Mouse (Mus musculus): ENCODE results near the gene Plce1.

Gene Plce1

DNA sequence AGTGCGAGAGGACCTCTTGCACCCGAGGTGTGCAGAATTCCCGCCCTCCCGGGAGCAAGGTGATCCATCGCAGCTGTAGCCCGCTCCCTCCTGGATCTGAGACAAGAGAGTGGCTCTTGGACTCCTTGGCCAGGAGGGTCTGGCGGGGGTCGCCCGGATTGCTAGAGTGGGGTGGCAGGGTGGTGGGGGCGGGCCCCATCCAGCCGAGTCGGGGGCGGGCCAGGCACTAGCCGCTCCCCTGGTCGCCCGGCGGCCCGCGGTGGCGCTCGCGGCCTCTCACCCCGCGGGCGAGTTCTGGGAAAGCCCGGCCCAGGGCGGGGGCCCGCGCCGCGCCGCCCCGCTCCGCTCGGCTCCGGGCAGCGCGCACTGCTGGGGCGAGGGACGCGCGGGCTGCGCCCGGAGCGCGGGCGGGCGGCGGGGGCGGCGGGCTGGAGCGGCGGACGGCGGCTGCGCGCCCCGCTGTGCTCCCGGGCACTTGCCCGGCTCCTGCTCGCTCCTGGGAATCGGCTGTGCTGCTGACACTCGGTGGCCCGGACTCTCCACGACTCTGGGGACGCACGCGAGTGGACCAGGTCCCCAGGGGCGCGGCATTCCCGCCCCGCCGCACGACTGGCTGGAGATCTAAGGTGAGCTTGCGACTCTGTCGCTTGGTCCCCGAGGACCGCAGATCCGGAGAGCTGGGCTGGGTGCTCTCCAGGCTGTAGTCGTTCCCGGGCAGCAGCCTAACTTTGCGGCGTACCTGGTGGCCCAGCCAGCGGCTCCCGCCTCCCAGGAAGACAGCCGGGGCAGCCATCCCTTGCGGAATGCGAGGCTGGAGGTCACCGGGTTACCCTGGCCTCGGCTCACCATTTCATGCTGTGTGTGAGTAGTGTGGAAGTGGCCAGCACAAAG is at the start of gene Plce1:
TSS of gene Plce1 (plus strand) at position 379 of the 891 bp plus-strand sequence.
- DNase-seq (ENCODE audit: low read depth, low spot score) = no peak

DNA sequence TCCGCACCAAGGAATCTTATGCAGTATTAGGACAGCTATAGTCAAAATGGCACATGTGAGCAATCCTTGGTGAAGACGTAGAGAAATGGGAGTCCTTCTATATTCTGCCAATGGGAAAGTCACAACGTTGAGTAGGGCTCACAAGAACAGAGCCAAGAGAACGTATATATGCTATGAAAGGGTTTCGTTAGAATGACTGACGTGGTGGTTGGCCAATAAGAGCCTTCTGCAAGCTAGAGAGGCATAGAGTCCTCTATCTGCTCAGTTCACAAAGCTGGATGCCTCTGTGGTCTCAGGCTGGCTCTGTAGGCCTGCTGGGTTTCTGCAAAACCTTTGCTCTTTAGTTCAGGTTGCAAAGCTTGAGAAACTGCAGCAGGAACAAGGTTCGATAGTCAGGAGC is 49.6 kb upstream of the Plce1 start:
- DNase-seq (ENCODE audit: low read depth, low spot score) = no peak

DNA sequence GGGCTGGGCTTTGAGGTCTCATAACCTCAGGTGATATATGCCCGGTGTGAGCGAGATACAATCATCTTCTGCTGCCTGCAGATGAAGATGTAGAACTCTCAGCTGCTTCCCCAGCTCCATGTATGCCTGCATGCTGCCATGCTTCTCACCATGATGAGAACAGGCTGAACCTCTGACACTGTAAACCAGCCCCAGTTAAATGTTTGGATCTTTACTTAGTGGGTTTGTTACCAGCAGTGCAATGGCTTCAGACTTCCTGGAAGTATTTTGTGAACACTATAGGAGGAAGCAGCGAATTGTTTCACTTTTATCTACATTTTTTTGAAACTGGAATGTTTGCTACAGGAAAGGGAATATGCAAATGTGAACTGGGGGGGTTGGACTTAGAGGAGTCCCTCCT is 48.9 kb upstream of the Plce1 start:
- DNase-seq (ENCODE audit: low read depth, low spot score) = no peak

DNA sequence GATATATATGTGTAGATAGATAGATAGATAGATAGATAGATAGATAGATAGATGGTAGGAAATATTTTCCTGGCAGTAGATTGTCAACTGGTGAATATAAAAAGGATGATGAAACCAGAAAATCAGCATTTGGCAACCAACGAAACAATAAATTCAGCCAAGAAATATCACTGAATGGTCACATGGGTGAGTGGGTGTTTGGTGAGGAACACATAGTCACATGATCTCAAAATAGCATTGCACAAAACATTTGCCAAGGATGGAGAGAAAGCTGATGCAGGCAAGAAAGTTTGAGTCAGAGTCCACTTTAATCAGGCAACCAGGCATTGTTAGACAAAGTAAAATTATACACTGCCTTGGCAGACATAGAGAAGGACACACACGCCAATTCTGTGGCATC is 47.5 kb upstream of the Plce1 start:
- DNase-seq (ENCODE audit: low read depth, low spot score) = no peak

DNA sequence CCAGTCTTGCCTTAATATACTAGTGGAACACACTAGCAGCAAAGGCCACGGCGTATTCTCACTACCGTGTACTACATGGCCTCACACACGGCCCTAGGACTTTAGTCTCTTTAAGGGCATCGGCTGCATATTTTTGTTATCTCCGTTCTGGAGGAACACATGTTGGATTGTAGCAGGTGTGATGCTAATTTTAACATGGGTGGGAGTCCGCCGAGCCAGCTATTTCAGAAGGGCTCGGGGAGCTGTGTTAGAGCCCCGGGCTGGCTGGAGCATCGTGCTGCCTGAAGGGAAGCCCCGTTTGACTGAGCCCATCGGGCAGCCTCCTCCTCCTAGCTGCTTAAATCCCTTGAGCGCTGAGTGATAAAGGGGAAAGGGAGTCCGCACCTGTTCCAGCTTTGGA is 45.7 kb upstream of the Plce1 start:
- no peak for DNase-seq (ENCODE audit: low read depth, low spot score)

DNA sequence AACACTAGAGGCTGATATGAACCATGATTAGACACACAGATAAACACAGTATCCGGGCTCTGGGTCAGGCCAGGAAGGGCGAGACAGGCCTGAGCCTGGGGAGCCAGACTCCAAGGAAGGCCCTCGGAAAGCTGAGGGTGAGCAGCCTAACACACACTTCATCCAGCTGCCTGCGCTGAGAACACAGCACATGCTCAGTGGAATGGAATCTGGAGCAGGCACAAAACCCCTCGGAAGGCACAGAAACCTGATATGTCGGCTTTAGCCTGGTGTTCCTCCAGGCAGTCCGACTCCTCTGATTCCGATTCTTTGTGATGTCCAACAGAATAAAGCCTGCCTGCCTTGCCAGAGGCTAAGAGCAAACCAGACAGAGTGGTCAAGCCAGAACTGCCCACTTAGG is 39.0 kb upstream of the Plce1 start:
- no peak for DNase-seq (ENCODE audit: low read depth, low spot score)

DNA sequence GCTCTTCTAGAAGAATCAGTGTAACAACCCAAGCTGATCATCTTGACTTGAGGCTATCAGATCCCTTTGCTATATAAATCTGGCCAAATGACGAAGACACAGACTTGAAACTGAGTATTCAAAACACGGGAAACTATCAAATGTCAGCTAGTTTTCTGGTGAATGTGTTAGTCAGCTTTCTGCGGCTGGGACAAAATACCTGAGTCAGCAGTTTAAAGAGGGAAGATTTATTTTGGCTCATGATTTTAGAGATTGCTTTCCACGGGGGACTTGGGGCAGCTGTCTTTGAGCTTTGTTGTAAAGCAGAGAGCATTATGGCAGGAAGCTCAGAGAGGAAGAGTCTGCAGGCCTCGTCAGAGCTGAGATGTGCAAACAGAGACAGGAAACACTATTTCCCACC is 35.2 kb upstream of the Plce1 start:
- no peak for DNase-seq (ENCODE audit: low read depth, low spot score)

DNA sequence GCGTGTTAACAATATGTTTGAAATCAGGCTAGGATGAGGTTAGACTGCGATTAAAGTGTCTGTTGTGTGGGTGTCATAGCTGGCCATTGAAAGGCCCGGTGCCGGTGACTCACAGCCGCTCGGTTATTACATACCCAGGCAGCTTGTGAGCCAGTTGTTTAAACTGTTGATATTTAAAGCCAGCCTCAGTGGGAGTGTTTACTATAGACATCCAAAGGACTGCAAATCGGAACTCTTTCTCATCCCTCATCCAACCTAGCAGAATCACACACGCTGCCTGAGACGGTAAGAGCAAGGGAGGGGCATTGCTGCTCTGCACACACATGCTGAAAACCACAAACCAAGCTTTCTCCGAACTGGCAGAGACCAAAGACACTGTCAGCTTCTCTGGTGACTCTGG is 25.7 kb upstream of the Plce1 start:
- no peak for DNase-seq (ENCODE audit: low read depth, low spot score)

DNA sequence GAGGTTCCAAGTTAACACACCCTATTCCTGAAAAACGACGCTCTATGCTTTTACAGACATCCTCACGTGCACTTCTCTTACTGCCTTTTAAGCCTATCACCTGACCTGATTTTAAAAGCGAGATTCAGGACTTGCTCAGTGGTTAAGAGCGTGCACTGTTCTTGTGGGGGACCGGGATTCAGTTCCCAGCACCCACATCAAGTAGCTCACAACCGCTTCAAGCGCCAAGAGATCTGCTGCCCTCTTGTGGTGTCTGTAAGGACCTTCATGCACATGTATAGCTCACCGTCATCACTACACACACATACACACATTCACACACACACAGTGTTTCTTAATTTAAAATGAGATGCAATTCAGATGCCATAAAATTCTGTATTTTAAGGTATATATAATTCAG is 21.9 kb upstream of the Plce1 start:
- DNase-seq (ENCODE audit: low read depth, low spot score) = no peak

DNA sequence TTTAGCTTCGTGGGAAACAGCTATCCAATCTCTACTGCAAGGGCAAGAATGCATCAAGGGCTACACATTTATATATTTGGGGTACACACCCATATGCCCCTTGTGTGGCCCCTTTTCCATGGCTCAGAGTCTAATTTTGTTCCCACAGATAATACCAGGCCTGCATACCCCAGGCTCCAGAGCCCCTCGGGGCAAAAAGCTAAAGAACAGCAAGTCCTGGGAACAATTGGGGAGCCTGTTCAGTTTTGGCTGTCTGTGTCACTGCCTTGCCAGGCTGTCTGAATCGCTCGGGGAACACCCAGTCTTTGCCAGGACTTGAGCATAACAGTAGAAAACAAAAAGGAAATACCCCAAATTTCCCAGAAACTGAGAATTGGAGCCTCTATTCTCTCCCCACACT is 20.2 kb upstream of the Plce1 start:
- DNase-seq (ENCODE audit: low read depth, low spot score) = no peak

DNA sequence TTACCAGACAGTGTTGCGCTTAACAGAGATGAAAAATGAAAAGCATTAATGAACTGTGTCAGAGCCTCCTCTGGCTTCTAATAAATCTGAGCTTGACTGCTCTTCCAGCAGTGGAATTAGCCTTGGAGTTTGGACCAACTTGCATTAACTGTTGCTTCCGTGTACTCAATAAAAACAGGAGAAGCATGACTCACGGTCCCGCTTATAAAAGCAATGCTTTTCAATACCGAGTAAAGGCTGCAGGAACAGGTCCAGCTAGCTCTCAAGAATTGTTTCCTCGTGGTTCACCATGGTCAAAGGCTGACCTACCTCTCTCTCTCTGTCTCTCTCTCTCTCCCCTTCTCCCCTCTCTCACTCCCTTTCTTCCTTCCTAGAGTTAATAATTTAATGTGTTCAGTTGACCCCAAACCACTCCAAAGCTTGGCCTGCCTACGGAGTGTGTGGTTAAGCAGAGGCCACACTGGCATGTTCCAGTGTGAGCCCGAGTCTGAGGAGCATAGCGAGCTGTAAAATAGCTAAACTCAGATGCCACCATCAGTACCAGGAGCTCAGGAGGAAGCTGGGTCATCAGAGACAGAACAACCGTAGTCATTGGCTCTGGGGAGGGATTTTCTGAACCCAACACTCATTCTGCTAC is 10.5 kb upstream of the Plce1 start:
- DNase-seq (ENCODE audit: low read depth, low spot score) = no peak

DNA sequence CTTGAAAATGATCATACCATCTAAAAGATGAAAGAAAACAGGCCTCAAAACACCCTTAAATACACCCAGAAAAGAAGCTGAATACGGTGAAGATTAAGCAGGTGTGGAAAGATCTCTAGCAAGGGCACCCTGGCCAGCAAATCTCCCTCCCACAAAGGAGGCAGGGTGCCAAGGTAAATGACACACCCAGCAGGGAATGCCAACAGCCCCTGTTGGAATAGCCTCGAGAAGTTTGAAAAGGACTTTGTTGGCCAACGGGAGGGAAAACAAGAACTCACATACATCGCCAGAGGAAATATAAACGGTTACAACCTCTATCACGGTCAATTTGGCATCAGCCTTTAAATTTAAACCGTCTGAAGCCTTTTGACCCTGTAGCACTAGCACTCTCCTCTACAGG is 5.5 kb upstream of the Plce1 start:
- no peak for DNase-seq (ENCODE audit: low read depth, low spot score)

DNA sequence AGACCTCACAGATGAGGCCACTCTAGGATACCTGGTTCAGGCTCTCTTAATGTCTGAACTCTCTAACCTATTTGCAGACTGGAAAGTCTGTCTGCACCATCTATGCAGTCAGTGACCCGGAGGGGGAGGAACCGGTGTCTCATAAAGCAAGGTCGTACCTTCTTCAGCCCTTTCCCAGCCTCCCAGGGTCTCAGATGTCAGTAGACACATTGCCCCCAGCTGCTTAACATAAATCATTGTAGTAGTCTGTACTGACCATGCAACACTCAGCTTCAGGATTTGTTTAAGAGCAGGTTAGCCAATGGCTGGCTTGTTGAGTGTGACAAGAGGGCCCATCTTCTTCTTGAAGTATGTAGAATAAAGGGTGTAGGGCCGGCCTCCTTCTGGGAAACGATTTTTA is 2.6 kb upstream of the Plce1 start:
- DNase-seq (ENCODE audit: low read depth, low spot score) = no peak

DNA sequence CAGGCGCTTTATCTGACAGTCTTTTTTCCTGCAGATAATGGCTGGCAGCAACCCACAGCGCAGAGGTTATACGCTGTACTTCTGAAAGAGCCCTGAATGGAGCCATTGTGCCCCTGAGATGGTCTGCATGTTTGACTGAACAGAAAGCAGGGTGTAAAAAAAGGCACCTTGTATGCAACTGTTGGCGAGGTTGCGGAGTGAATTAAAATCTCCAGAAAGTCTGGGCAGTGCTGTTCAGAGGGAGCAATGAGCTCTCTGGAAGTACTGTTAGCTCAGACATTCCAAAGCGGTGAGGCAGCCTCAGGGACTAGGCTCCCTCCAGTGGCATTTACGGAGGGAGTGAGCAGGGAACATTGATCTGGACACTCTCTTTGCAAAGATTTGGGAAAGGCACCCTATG is 2.0 kb upstream of the Plce1 start:
- DNase-seq (ENCODE audit: low read depth, low spot score) = no peak

DNA sequence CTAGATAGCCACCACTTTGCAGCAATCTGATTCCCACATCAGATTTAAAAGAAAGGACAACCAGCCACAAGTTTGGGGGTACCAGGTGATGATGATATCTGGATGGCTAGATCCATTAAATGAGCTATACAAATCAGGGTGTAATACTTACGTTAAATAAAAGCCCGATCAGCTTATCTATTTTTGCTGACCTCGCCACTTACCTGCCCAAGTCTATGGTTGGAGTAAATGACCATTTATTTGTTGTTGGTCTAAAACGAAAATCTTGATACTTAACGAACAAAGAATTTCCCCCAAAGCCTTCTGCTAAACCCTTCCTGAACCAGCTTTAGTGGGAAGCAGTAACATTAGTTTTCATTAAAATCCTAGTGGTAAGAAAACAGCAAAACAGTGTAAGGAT is 1.4 kb upstream of the Plce1 start:
- DNase-seq (ENCODE audit: low read depth, low spot score) = no peak

DNA sequence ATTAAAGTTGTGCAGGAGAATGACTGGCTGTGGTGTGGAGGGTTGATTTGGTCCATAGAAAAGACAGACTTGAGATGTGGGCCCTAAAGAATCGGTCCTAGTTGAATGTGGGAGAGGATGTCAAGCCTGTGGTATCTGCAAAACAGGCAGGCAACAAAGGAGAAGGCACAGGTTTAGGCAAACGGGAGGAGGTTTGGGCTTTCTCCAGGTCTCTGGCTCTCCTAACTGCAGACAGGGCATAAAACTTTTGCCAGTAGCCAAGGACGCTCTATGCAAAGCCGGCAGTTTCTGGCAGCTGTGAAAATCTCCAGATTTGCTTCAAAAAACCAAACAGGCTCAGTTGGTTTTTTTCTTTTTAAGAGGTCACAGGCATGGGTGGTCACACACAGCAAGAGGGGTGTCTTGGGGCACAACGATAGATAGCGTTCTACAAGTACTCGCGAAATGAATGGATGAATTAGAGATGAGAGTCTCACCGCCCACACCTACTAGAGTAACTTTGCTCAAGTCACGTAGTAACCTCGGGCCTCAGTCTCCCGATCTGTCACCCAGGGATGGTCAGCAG is 671 bp upstream of the Plce1 start:
- DNase-seq (ENCODE audit: low read depth, low spot score) = no peak

DNA sequence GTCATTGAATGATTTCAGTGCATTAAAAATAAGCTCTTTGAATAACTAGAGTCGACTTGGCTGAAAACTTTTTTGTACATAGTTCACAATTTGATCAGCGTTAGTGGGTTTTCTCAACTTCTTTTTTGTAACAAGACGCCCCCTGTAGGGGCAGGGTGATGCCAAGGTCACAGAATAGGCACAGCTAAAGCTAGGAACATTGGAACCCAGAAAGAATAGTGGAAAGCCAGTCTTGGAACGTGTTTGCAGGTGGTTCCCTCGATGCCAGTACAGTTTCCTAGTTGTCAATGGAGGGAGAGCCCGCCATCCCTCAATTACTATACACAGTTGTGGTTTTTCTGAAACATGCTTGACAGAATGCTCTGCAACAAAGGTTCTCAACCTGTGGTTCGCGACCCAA is 997 bp downstream of the Plce1 start:
- DNase-seq (ENCODE audit: low read depth, low spot score) = no peak

DNA sequence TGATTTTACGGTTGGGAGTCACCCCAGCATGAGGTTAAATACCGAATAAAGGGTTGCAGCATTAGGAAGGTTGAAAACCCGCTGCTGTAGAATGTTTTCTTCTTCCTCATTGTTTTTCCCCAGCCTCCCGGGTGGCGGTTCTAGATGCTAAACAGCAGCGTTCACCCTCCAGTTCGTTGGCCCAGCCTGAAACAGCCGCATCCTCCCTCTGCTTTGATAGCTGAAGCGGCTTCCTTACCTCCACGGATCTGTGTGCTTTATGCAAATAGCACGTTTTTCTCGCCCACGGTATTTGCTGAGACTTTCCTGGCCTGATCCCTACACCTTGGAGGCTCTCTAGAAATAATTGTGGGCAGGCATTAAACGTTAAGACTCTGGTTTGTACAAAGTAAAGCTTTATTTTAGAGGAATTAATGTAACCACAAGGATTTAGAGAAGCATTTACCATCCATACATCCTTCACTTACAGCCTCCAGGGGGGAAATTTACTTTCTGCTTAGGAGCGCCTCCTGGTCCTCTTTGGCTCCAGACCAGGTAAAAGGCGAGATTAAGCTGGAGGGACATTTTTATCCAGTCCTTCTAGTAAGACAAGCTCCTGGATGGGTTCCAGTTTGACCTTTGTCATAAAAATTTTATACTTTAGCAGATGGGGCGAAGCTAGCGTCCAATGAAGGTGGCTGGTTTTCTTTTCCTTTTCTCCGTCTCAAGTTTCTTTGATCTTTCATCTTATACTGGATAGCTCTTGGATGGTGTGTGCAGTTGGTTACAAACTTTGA is 1.7 kb downstream of the Plce1 start:
- DNase-seq (ENCODE audit: low read depth, low spot score) = no peak

DNA sequence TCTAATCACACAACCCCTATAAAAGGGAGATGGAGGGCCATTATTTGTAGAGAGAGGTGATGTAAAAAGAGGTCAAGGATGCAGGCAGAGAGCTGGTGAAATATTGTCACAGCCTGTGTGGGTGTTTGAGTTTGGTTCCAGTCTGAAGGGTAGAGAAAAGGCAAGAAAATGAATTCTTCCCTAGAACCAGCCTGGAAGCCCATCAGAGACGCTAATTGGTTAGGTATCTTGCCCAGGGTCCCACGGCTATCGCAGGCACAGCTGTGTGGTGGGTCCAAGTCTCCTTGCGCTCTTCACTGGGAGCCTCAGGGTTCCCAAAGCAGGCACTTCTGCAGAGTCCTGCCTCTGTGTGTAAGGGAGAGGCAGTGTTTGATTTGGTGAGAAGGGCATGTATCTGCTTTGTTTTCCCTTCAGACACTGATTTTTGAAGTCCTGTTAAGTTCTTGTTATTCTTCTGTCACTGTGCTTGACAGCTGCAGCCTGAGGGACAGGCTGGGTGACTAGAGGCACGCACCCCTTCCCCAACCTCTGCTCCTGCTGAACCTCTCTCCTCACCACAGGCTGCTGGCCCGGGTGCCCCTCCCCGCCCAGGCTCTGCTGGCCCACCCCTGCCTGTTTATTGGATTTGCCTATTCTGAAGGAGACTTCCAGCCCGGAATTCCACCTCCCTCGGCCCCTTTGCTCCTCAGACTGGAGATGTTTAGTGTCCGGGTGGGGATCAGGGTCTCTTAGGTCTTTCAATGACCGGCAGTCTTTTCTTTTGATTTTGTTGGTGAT is 5.1 kb downstream of the Plce1 start:
- no peak for DNase-seq (ENCODE audit: low read depth, low spot score)

DNA sequence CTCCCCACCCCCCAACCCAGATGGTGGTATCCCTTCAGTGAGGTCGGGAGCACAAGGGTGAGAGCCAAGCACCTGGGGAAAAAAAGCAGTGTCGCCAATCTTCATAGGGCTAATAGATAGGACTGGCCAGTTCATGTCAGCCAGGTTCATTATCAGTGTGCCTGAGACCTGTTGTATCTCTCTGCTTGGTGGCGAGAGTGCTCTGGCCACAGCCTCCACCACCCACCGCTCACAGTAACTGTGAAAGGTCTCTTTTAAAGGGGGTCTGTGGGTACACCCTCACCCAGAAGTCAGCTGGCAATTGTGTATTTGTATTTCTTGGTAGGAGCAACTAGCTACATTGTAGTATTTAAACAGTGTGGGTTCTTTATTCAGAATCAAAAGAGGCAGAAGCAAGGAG is 6.6 kb downstream of the Plce1 start:
- DNase-seq (ENCODE audit: low read depth, low spot score) = no peak

DNA sequence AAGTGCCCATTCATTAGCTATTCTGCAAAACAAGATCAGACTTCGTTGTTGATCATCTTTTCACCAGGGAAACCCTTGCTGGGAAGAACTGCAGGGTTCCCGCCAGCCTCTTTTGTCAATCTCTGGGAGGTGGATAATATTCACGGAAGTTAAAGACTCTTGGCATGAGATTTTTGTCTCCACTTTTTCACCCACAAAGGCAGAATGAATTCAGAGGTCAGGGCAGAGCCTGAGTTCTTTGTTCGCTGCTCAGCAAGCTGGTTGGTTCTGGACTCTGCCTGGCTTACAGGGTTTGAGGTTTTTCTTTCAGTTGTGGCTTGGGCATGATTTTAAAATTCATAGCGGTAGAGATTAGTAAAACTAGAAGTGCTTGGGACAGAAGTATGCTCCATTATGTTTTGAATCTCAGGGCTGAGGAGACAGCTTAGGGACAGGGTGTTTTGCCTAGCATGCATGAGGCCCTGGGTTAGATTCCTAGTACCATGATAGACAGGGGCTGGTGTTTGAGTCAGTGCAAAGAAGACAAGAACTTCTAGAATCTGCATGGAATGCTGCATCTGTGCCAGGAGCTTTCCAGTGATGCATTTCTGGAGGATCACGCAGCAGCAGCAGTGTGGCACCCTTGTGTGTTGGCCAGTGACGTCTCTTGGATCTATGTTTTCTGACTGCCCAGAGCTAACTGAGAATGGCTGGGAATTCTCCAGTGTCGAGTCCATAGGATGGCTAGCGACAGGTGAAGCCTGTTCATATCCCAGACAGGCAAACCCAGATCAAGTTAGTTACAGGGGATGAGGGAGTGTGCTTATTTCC is 7.4 kb downstream of the Plce1 start:
- DNase-seq (ENCODE audit: low read depth, low spot score) = no peak

Data from embryo, embryonic 11.5 days (tissue).